Mouse (Mus musculus): ENCODE results near the gene Nck2. TPM values are rescaled to one million over a fixed set of nuclear protein-coding genes. Genes with fewer than 3 reads are reported as not detected.

Gene Nck2
- total RNA-seq, 2 experiments from 2014 or later, result 18.6 to 24.1 TPM

GRCm38 (mm10) chr1:43492803-43493437 lies 48.5 kb downstream of the Nck2 start:
- intact Hi-C loops (cut with DNase I; ENCODE audit: low total_unique reads), result no loop called here
- no peak for DNase-seq

DNA sequence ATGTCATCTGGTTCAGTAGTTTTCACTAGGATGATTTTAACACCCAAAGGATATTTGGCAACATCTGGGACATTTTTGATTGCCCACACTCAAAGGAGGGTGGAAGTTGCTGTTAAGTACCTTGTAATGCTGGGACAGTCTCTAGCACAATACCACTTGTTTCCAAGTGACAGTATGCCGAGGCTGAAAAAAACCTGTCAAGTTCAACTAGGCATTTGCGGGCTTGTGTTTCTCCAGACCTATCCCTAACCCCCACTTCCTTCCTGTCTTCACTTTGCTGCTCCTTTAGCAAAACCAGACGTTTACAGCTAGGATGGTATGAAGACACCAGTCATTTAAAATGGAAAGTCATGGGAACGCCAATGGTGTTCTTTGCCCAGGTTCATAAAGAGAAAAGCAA lies 51.7 kb downstream of the Nck2 start:
- DNase-seq, result no peak
- intact Hi-C loops (cut with DNase I; ENCODE audit: low total_unique reads), result no loop called here

- no peak for DNase-seq
- intact Hi-C loops (cut with DNase I; ENCODE audit: low total_unique reads), result no loop called here
Observed at GRCm38 (mm10) chr1:43496993-43497392, 52.6 kb downstream of the Nck2 start.

DNA sequence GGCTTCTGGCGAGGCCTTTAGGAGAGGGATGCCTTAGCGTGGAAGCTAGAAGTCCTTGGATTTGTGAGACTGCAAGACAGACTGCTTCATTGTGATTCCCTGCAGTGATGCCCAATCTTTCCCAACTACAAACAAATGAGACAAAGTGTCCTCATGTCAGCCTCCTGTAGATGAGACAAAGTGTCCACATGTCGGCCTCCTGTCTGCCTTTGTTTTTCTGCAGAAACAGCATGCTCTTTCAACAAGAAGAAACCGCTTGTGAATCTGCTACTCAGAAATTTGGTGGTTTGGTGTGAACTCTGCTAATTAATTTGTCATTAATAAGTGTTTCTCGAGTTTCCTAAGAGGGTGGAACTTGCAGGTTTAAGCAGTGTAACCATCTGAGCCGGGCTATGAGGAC lies 53.6 kb downstream of the Nck2 start:
- DNase-seq, result no peak
- intact Hi-C loops (cut with DNase I; ENCODE audit: low total_unique reads), result no loop called here

DNA sequence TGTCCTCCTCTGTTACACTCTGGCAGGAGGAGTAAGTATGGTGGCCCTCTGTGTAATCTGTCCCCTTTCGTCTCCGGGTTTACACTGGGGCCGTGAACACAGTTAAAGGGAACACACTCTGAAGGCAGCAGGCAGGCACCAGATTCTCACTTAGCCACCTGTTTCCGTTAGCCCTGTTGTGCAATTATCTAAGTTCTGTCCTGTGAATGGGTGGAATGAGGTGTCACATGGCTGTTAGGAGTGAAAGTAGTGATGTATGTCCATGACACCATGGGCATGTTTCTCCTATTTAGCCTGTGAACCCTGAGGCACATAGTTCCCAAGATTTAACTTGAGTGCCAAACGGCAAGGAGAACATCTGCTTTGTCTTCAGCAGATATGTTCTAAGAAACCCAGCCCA lies 55.7 kb downstream of the Nck2 start:
- no peak for DNase-seq
- intact Hi-C loops (cut with DNase I; ENCODE audit: low total_unique reads), result no loop called here

DNA sequence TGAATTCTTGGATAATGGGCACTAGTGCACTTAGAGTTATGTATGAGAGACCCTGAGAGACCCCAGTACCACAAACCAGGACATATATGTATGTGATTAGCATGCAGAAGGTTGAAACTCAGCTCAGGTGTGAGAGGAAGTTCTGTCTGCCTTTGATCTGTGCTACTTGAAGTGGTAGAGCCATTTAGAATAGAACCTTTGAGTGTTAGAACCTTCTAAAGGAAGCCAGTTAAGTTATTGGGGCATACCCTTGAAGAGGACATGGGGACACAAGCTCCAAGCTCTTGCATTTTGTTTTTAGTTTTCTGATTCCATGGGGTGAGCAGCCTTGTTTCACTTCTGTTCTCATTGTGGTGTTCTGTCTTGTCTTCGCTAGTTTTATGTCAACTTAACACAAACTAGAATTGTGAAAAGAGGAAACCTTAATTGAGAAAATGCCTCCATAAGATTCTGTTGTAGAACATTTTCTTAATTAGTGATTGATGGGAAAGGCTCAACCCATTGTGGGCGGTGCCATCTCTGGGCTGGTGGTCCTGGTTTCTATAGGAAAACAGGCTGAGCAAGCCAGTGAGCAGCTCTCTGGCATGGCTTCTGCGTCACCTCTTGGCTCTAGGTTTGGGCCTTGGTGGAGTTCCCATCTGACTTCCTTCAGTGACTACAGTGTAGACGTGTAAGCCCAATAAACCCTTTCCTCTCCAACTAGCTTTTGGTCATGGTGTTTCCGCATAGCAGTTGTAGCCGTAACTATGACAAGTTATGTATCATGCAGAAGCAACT lies 57.0 kb downstream of the Nck2 start:
- intact Hi-C loops (cut with DNase I; ENCODE audit: low total_unique reads), result no loop called here
- peak; percentile 14 for DNase-seq

- intact Hi-C loops (cut with DNase I; ENCODE audit: low total_unique reads), result no loop called here
Observed at GRCm38 (mm10) chr1:43501920-43502791, 57.8 kb downstream of the Nck2 start.

DNA sequence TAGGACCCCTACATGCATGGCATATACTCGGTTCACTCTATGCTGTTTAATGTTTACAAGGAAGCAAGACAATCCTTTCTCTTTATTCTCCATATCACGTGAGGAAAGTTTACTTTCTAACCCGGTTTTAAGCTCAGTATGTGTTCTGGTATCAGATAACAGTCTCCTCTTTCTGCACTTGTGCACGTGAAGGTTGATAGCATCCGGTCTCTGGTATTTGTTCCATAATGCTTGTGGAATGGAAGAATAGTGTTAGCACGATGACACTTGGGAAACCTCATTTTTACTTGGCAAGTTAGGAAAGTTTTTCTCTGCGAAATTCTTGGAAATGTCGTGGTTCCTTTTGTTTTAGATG lies 58.4 kb downstream of the Nck2 start:
- no peak for DNase-seq
- intact Hi-C loops (cut with DNase I; ENCODE audit: low total_unique reads), result no loop called here

More at GRCm38 (mm10) chr1:43501920-43502791, 57.8 kb downstream of the Nck2 start:
- DNase-seq, result no peak

DNA sequence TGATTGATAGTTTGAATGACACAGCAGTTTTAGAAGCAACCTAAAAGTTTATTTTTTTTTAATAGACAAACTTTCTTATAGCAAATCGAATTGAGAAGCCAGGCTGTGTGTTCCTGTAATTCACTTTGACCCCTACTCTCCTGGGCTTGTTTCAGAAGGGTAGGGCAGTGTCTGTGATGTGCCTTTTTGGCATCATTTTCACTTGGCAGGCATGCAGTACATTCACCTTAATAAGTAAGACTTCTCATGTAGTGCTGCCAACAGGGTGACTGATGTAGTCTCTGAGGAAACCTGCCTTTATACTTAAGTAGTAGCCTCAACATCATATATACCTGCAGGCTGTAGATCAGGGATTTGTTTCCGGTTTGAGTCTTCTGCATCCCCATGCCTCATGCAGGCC lies 58.9 kb downstream of the Nck2 start:
- no peak for DNase-seq
- intact Hi-C loops (cut with DNase I; ENCODE audit: low total_unique reads), result no loop called here

DNA sequence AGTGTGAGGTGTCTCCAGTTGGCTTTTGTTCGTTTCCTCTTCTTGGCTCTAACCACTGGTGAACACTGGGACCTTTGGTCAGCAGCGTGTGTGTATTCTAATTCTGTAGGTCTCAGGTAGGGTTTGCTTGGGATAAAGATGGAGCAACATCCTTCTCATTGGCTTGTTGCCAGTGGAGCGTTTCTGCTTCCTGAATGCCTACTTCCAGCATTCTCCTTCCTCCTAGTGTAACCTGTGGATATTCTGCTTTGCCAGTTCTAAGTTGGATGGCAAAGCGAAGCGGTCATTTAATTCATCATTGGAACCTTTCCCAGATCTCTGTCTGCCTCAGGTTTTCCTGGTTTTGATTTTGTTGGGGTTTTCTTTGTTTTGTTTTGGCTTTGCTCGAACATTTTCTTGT lies 59.3 kb downstream of the Nck2 start:
- intact Hi-C loops (cut with DNase I; ENCODE audit: low total_unique reads), result no loop called here
- DNase-seq, result no peak

GRCm38 (mm10) chr1:43504235-43504634 lies 59.9 kb downstream of the Nck2 start:
- intact Hi-C loops (cut with DNase I; ENCODE audit: low total_unique reads), result no loop called here
- no peak for DNase-seq

GRCm38 (mm10) chr1:43506638-43507037 lies 62.3 kb downstream of the Nck2 start:
- DNase-seq, result no peak
- intact Hi-C loops (cut with DNase I; ENCODE audit: low total_unique reads), result no loop called here

DNA sequence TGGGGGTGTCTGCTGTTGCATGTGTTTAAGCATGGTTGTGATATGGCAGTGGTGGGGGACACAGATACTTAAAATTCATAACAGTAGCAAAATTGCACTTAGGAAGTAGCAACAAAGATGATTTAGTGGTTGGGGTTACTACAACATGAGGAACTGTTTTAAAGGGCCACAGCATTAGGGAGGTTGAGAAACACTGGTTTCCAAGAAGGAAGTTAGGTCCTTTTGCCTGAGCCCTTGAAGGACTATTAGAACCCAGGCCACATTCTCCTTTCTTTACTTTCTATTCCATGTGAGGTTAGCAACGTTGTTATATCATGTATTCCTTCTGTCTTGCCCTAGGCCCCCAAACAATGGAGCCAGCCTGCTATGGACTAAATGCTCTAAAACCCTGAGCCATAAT lies 63.4 kb downstream of the Nck2 start:
- no peak for DNase-seq
- intact Hi-C loops (cut with DNase I; ENCODE audit: low total_unique reads), result no loop called here

- intact Hi-C loops (cut with DNase I; ENCODE audit: low total_unique reads), result no loop called here
Observed at GRCm38 (mm10) chr1:43511256-43511655, 66.9 kb downstream of the Nck2 start.

GRCm38 (mm10) chr1:43511667-43512066 lies 67.3 kb downstream of the Nck2 start:
- no peak for DNase-seq

More at GRCm38 (mm10) chr1:43511256-43511655, 66.9 kb downstream of the Nck2 start:
- no peak for DNase-seq

GRCm38 (mm10) chr1:43517405-43517804 lies 73.0 kb downstream of the Nck2 start:
- DNase-seq, result no peak
- intact Hi-C loops (cut with DNase I; ENCODE audit: low total_unique reads), result no loop called here

More at GRCm38 (mm10) chr1:43511667-43512066, 67.3 kb downstream of the Nck2 start:
- intact Hi-C loops (cut with DNase I; ENCODE audit: low total_unique reads), result no loop called here

GRCm38 (mm10) chr1:43520216-43520988 lies 76.0 kb downstream of the Nck2 start:
- intact Hi-C loops (cut with DNase I; ENCODE audit: low total_unique reads), result loop anchor here (10.0 kb wide), 1 partner anchor 56 kb away; no protein-coding TSS in a partner anchor

DNA sequence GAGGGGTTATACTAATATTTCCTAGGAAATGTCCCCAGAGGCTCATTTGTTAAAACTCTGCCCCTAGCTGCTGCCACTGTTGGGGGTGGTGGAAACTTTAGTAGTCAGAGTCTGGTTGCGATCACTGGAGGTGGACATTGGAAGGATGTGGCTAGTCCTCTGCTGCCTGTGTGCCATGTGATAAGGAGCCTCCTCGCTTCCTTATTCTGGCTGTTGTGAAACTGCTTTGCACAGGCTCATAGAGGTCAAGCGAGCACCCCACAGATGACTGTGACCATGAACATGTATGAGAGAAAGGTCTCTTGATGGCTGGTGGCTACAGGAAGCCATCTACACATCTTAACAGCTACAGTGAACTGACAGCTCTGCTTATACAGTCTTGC lies 76.6 kb downstream of the Nck2 start:
- intact Hi-C loops (cut with DNase I; ENCODE audit: low total_unique reads), result loop anchor here (10.0 kb wide), 1 partner anchor 56 kb away; no protein-coding TSS in a partner anchor
- no peak for DNase-seq

More at GRCm38 (mm10) chr1:43520216-43520988, 76.0 kb downstream of the Nck2 start:
- DNase-seq, result no peak

- no peak for DNase-seq
- intact Hi-C loops (cut with DNase I; ENCODE audit: low total_unique reads), result loop anchor here (10.0 kb wide), 1 partner anchor 57 kb away; no protein-coding TSS in a partner anchor
Observed at GRCm38 (mm10) chr1:43521512-43521911, 77.1 kb downstream of the Nck2 start.
